7 mouse cellular contexts compared by ENCODE assay signal in genomic region chr16:90385688-90386513, GRCm38 (mm10). TPM values are rescaled to one million over a fixed set of nuclear protein-coding genes. Genes with fewer than 3 reads are reported as not detected.
DNase-seq lines count a peak whose midpoint lies in the region; ATAC-seq and TF ChIP-seq lines count a peak whose summit lies in the region.

TSS of gene Hunk (plus strand) at chr16:90386013.

- H3ac ChIP-seq in myocyte (ENCODE audit: control insufficient read depth, insufficient read length), result peak within 1 kb of the TSS; percentile 39

- H3K4me3 ChIP-seq in intestine, postnatal 0 days (ENCODE audit: low read depth, low read length), result peak within 1 kb of the TSS; percentile 84
- peak within 1 kb of the TSS; percentile 92 for H3K4me3 ChIP-seq in limb, embryonic 12.5 days (replicated peaks)
- H3K4me3 ChIP-seq in myocyte, result peak within 1 kb of the TSS; percentile 25

- H3K9ac ChIP-seq in intestine, postnatal 0 days (ENCODE audit: low read depth, low read length), result peak within 1 kb of the TSS; percentile 74
- peak within 1 kb of the TSS; percentile 95 for H3K9ac ChIP-seq in limb, embryonic 12.5 days (replicated peaks)

- peak within 1 kb of the TSS; percentile 62 for H3K27ac ChIP-seq in intestine, postnatal 0 days (ENCODE audit: low read depth, low read length)
- peak within 1 kb of the TSS; percentile 99 for H3K27ac ChIP-seq in limb, embryonic 12.5 days

- no peaks in the 10 kb centered on the region for H3K27me3 ChIP-seq in intestine, postnatal 0 days (replicated peaks; ENCODE audit: control insufficient read depth, insufficient read depth, low read length)
- H3K27me3 ChIP-seq in limb, embryonic 12.5 days, result peaks cover 16% of the 10 kb centered on the region; the same call in 1 of the 2 replicates
- peaks cover 16% of the 10 kb centered on the region for H3K27me3 ChIP-seq in myocyte (ENCODE audit: control insufficient read depth, insufficient read depth, insufficient read length)

- peak within 1 kb of the TSS; percentile 97 for H3K4me2 ChIP-seq in intestine, postnatal 0 days (replicated peaks; ENCODE audit: low read depth)
- peak within 1 kb of the TSS; percentile 82 for H3K4me2 ChIP-seq in limb, embryonic 12.5 days
- peak within 1 kb of the TSS; percentile 73 for H3K4me2 ChIP-seq in myocyte (ENCODE audit: low read depth)

- peak; percentile 26; the same call in 1 of the 2 replicates for TF ChIP-seq CTCF in intestine, postnatal 0 days (IDR thresholded peaks at IDR 0.05; ENCODE audit: low read depth)

- H3K4me1 ChIP-seq in intestine, postnatal 0 days (replicated peaks; ENCODE audit: control insufficient read depth, insufficient read depth, low read length), result no peaks in the 10 kb centered on the region
- peaks cover 32% of the 10 kb centered on the region for H3K4me1 ChIP-seq in limb, embryonic 12.5 days (replicated peaks)

- TF ChIP-seq POLR2A in myocyte (IDR thresholded peaks at IDR 0.05; ENCODE audit: insufficient read length, low read depth), result no peak

- no peaks in the 10 kb centered on the region for H3K9me3 ChIP-seq in intestine, postnatal 0 days (ENCODE audit: control insufficient read depth)
- H3K9me3 ChIP-seq in limb, embryonic 12.5 days, result 0 out of 2 replicates have a peak, but pooled peaks cover 7% of the 10 kb centered on the region

- peak; percentile 28 for ATAC-seq in granulocyte monocyte progenitor cell, adult 5-6 weeks (replicated peaks; ENCODE audit: poor library complexity, severe bottlenecking)
- ATAC-seq in intestine, postnatal 0 days, result peak; percentile 67
- peak; percentile 86 for ATAC-seq in limb, embryonic 12.5 days (ENCODE audit: insufficient number of reproducible peaks, insufficient read depth, low FRiP score, low TSS enrichment, low read depth)

- H3K36me3 ChIP-seq in intestine, postnatal 0 days (ENCODE audit: control insufficient read depth, insufficient read depth), result no peaks in the 10 kb centered on the region
- H3K36me3 ChIP-seq in limb, embryonic 12.5 days, result peaks cover 15% of the 10 kb centered on the region
- H3K36me3 ChIP-seq in myocyte (ENCODE audit: control insufficient read depth, insufficient read depth), result no peaks in the 10 kb centered on the region

- WGBS in intestine, postnatal 0 days, result under 1% methylated on average over 87 of the region's 101 CpGs
- WGBS in limb, embryonic 12.5 days, result under 1% methylated on average over 85 of the region's 101 CpGs

- H3K79me2 ChIP-seq in myocyte (ENCODE audit: control insufficient read depth, insufficient read depth), result no peaks in the 10 kb centered on the region

- DNase-seq in adrenal gland, postnatal 25 days, result peak; percentile 64
- DNase-seq in embryo, embryonic 11 days, result peak; percentile 90
- DNase-seq in thymus, adult 18-20 months, result peak; percentile 8 to 9

TF ChIP-seq in myocyte, 11 proteins besides CTCF, POLR2A, EP300 and RAD21:
- TF ChIP-seq USF1 (IDR thresholded peaks at IDR 0.05; ENCODE audit: low read depth) (no peak), REST (IDR thresholded peaks at IDR 0.05; ENCODE audit: insufficient read depth, insufficient read length) (no peak), E2F4 (IDR thresholded peaks at IDR 0.05; ENCODE audit: insufficient read depth) (no peak), TCF12 (IDR thresholded peaks at IDR 0.05; ENCODE audit: insufficient read depth, poor library complexity, severe bottlenecking) (no peak), MAX (IDR thresholded peaks at IDR 0.05; ENCODE audit: low read depth) (no peak)

RNA-seq across cellular contexts. Expression of gene Hunk, which starts in this region (rescaled TPM):
- total RNA-seq in adrenal gland, postnatal 25 days (2021), result 5.9 and 6.3 TPM in 2 replicates
- total RNA-seq in granulocyte monocyte progenitor cell, adult 5-6 weeks (2014; fragmentation: Nextera tagmentation), result not detected in 2 replicates
- total RNA-seq in granulocyte monocyte progenitor cell, adult 5-6 weeks (2017), result not detected in 2 replicates
- polyA plus RNA-seq in intestine, postnatal 0 days (2015; fragmentation: Nextera tagmentation; extraction: Ambion mirVana), result 1.9 and 2.0 TPM in 2 replicates
- 22.2 and 25.8 TPM in 2 replicates for polyA plus RNA-seq in limb, embryonic 12.5 days (2016; fragmentation: Nextera tagmentation; extraction: Ambion mirVana)
- polyA plus RNA-seq in myocyte (2012; fragmentation: generic; extraction: Trizol), result 0.37 TPM

Comparison
In these comparisons a context has a peak if more than half of its experiments do, and no peak if none do; other contexts are left out.
1. Peak in every context shown above with its lines: DNase-seq, ATAC-seq, H3K4me3 ChIP-seq and H3K27ac ChIP-seq.
2. Peak in ATAC-seq in granulocyte monocyte progenitor cell, adult 5-6 weeks; RNA of the gene not detected or under 1 TPM.
3. DNase-seq: peak in every context shown above with its lines; median percentile 90 in embryo, embryonic 11 days; 64 in adrenal gland, postnatal 25 days; 8 in thymus, adult 18-20 months.
4. ATAC-seq: peak in every context shown above with its lines; median percentile 86 in limb, embryonic 12.5 days; 67 in intestine, postnatal 0 days; 28 in granulocyte monocyte progenitor cell, adult 5-6 weeks.
5. H3K4me3 ChIP-seq: peak in every context shown above with its lines; median percentile 92 in limb, embryonic 12.5 days; 84 in intestine, postnatal 0 days; 25 in myocyte.